Mouse (Mus musculus): ENCODE results near the gene Cmtm3.

GRCm38 (mm10) chr8:104348971-104349370 is 9.8 kb downstream of the Cmtm3 start:
- TF ChIP-seq EP300 (IDR thresholded peaks at IDR 0.05; ENCODE audit: low read depth) = no peak
- no peak for TF ChIP-seq CTCF (IDR thresholded peaks at IDR 0.05; ENCODE audit: low read depth)

All from heart, postnatal 0 days (tissue).